Mouse (Mus musculus) neural tube, embryonic 15.5 days (tissue): ENCODE results near the gene Il17rd. TPM values are rescaled to one million over a fixed set of nuclear protein-coding genes. Genes with fewer than 3 reads are reported as not detected.

ENCODE experiments used
- ATAC-seq: fragments of 200-750 bp; cut with Nextera tagmentation; 2 replicates; pipeline ENCODE4 v1.8.0; 2017; ENCODE audit warnings: mild to moderate bottlenecking, moderate TSS enrichment, moderate library complexity; ENCODE audit not compliant: low FRiP score
- H3K27ac ChIP-seq: fragments of 300-500 bp; sonication (generic); replicated peaks from 2 replicates; pipeline ENCODE4 v1.5.1; 2015; ENCODE audit warnings: mild to moderate bottlenecking, inconsistent platforms
- H3K27me3 ChIP-seq: fragments of 300-500 bp; sonication (generic); replicated peaks from 2 replicates; pipeline ENCODE4 v1.6.1; 2015; ENCODE audit warnings: inconsistent platforms
- H3K36me3 ChIP-seq: fragments of 300-500 bp; sonication (generic); 2 replicates; pipeline ENCODE4 v1.6.1; 2015; ENCODE audit warnings: inconsistent platforms
- H3K4me1 ChIP-seq: fragments of 300-500 bp; sonication (generic); 2 replicates; pipeline ENCODE4 v1.6.1; 2015; ENCODE audit warnings: inconsistent platforms
- H3K4me2 ChIP-seq: fragments of 300-500 bp; sonication (generic); 2 replicates; pipeline ENCODE4 v1.6.1; 2015; ENCODE audit warnings: inconsistent platforms, mild to moderate bottlenecking, moderate library complexity
- H3K4me3 ChIP-seq: fragments of 300-500 bp; sonication (generic); replicated peaks from 2 replicates; pipeline ENCODE4 v1.5.1; 2015; ENCODE audit warnings: mild to moderate bottlenecking, inconsistent platforms
- H3K9ac ChIP-seq: fragments of 300-500 bp; sonication (generic); replicated peaks from 2 replicates; pipeline ENCODE4 v1.6.1; 2015; ENCODE audit warnings: mild to moderate bottlenecking, inconsistent platforms
- H3K9me3 ChIP-seq: fragments of 300-500 bp; sonication (generic); replicated peaks from 2 replicates; pipeline ENCODE4 v1.6.1; 2016; ENCODE audit warnings: inconsistent platforms
- WGBS: fragments of 180-500 bp; shearing (Covaris S2); methylation state at CpG from one replicate; pipeline ENCODE4 v1.1.7; 2015; ENCODE audit warnings: mixed read lengths; 5-methylcytosine and 5-hydroxymethylcytosine counted together
- polyA plus RNA-seq: library from polyadenylated mRNA; unstranded; fragments of >200 nt; fragmentation: Nextera tagmentation; extraction: Ambion mirVana; gene quantifications from 2 replicates; pipeline ENCODE4 v1.2.1, GENCODE M21; 2015

Gene Il17rd
- polyA plus RNA-seq, 1 experiment from 2014 or later = 2.0 TPM

DNA sequence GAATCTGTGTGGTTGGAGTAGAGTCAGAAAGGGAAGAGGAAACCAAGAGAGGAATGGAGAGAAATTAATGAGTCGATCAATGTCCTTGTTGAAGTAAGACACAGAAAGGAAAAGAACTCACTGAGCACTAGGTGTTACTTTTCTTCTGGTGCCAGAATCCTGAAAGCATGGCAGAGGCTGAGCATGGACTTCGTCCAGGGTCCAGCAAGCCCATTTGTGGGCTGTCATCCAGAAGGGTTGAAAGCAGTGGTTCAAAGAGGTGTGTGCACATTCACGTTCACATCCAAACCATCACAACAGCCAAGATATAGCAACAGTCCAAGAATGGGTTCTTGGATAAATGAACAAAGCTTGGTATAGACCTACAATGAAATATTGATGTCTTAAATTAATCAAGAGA lies 91.3 kb downstream of the Il17rd start:
- Histone ChIP-seq H3K27ac (no peak overlapping the region), H3K27me3 (no peaks in the 10 kb centered on the region), H3K4me3 (no peak overlapping the region), H3K36me3 (no peaks in the 10 kb centered on the region), H3K4me1 (no peaks in the 10 kb centered on the region), H3K9me3 (no peaks in the 10 kb centered on the region), H3K4me2 (no peak overlapping the region), H3K9ac (no peak overlapping the region)
- ATAC-seq = no peak
- WGBS = 94% methylated on average over 3 of the region's 3 CpGs

DNA sequence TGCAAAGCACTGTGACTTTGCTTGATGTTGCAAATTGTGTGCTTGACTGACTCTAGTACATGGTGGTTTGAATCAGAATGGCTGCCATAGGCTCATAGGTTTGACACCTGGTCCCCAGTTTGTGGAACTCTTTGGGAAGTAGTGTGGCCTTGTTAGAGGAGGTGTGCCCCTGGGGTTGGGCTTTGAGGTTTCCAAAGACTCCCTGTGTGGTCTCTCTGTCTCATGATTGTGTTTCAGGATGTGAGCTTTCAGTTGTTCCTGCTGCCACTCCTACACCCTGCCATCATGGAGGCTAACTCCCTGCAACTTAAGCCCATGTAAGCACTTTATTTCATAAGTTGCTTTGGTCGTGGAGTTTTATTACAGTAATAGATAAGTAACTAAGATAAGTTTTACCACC lies 91.9 kb downstream of the Il17rd start:
- Histone ChIP-seq H3K27ac (no peak overlapping the region), H3K4me3 (no peak overlapping the region), H3K36me3 (no peaks in the 10 kb centered on the region), H3K4me1 (no peaks in the 10 kb centered on the region), H3K9ac (no peak overlapping the region), H3K4me2 (no peak overlapping the region), H3K9me3 (no peaks in the 10 kb centered on the region), H3K27me3 (no peaks in the 10 kb centered on the region)
- WGBS = 84% methylated on average over 1 of the region's 1 CpGs
- no peak for ATAC-seq

DNA sequence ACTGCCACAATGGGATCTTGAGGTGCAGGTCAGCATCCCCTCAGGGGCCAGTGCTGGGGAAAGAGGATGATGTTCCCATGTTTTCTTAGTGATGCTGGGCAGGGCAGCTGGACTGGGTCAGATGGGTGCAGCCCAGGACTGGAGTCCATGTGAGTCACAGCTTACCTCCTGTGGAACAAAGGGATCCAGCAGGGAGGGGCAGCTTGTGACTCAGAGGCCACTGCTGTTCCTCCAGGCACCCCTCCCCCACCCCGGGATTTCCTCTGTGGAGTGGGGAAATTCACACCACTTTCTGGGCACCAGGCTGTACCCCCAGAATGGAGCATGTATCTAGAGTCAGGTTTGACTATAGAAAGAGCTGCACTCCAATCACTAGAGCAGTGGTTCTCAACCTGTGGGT lies 92.8 kb downstream of the Il17rd start:
- H3K27me3 ChIP-seq = no peaks in the 10 kb centered on the region
- no peak overlapping the region for H3K4me2 ChIP-seq
- WGBS = 88% methylated on average over 1 of the region's 1 CpGs
- H3K9ac ChIP-seq = no peak overlapping the region
- no peak for ATAC-seq
- H3K4me1 ChIP-seq = no peaks in the 10 kb centered on the region
- no peaks in the 10 kb centered on the region for H3K9me3 ChIP-seq
- H3K4me3 ChIP-seq = no peak overlapping the region
- H3K36me3 ChIP-seq = no peaks in the 10 kb centered on the region
- no peak overlapping the region for H3K27ac ChIP-seq

- Histone ChIP-seq H3K9ac (no peak overlapping the region), H3K4me2 (no peak overlapping the region), H3K27me3 (no peaks in the 10 kb centered on the region), H3K9me3 (no peaks in the 10 kb centered on the region), H3K4me3 (no peak overlapping the region), H3K27ac (no peak overlapping the region), H3K4me1 (no peaks in the 10 kb centered on the region), H3K36me3 (no peaks in the 10 kb centered on the region)
- 73% methylated on average over 9 of the region's 9 CpGs for WGBS
- ATAC-seq = no peak
These were observed 100.2 kb downstream of the Il17rd start for GRCm38 (mm10) chr14:27138891-27139290.

DNA sequence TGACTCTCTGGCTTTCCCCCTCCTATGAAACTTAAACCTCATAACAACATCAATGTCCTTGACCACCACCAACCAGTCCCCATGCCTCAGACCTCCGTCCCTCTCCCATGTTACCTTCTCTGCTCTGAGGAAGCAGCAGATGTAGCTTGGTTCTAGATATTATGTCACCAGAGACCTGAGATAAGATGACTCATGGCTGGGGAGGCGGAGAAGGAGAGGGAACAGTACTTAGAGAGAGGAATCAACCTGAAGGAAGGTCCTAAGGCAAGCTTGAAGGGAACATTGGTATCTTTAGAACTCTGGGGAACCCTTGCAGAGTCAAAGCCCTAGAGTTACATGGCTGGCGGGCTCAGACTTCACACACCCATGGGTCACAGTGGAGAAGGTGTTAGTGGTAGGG lies 101.2 kb downstream of the Il17rd start:
- Histone ChIP-seq H3K4me2 (no peak overlapping the region), H3K4me1 (peaks cover 2% of the 10 kb centered on the region; the same call in 1 of the 2 replicates), H3K9ac (no peak overlapping the region), H3K27me3 (no peaks in the 10 kb centered on the region), H3K27ac (no peak overlapping the region), H3K4me3 (no peak overlapping the region), H3K36me3 (no peaks in the 10 kb centered on the region), H3K9me3 (no peaks in the 10 kb centered on the region)
- no peak for ATAC-seq
- 95% methylated on average over 3 of the region's 3 CpGs for WGBS

DNA sequence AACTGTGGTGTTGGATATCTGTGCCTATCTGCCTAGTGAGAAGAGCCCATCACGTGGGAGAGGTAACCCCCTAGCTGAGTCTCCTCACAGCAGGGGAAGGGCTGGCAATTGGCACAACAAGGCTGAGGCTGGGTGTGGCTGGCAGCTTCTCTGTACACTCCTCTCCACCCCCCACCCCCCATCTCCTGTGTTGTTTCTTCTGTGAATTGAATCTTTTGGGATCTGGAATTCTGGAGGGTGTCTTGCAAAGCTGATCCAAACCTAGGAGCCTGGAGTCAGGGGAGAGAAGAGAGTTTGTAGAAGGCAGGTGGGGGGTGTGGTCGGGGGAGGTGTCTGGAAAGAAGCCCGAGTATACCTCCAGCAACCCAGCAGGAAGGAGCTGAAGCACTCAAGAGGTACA lies 102.7 kb downstream of the Il17rd start:
- H3K36me3 ChIP-seq = no peaks in the 10 kb centered on the region
- H3K9ac ChIP-seq = no peak overlapping the region
- H3K27me3 ChIP-seq = no peaks in the 10 kb centered on the region
- H3K4me1 ChIP-seq = peaks cover 4% of the 10 kb centered on the region; the same call in 1 of the 2 replicates
- 30% methylated on average over 3 of the region's 3 CpGs for WGBS
- H3K4me2 ChIP-seq = no peak overlapping the region
- H3K4me3 ChIP-seq = no peak overlapping the region
- no peaks in the 10 kb centered on the region for H3K9me3 ChIP-seq
- ATAC-seq = no peak
- H3K27ac ChIP-seq = no peak overlapping the region

- H3K27me3 ChIP-seq = no peaks in the 10 kb centered on the region
- H3K4me1 ChIP-seq = peaks cover 4% of the 10 kb centered on the region; the same call in 1 of the 2 replicates
- no peak overlapping the region for H3K27ac ChIP-seq
- H3K9me3 ChIP-seq = no peaks in the 10 kb centered on the region
- ATAC-seq = no peak
- no peaks in the 10 kb centered on the region for H3K36me3 ChIP-seq
- H3K9ac ChIP-seq = no peak overlapping the region
- no peak overlapping the region for H3K4me3 ChIP-seq
- H3K4me2 ChIP-seq = no peak overlapping the region
- 87% methylated on average over 5 of the region's 5 CpGs for WGBS
These were observed 103.9 kb downstream of the Il17rd start for GRCm38 (mm10) chr14:27142680-27143079.

- no peaks in the 10 kb centered on the region for H3K27me3 ChIP-seq
- H3K9ac ChIP-seq = no peak overlapping the region
- H3K36me3 ChIP-seq = no peaks in the 10 kb centered on the region
- H3K27ac ChIP-seq = no peak overlapping the region; the same call in 1 of the 2 replicates
- ATAC-seq = 0 out of 2 replicates have a peak, but pooled peaks have one; percentile 45
- H3K4me1 ChIP-seq = peaks cover 4% of the 10 kb centered on the region; the same call in 1 of the 2 replicates
- H3K4me3 ChIP-seq = no peak overlapping the region
- WGBS = 58% methylated on average over 8 of the region's 8 CpGs
- H3K9me3 ChIP-seq = no peaks in the 10 kb centered on the region
- H3K4me2 ChIP-seq = no peak overlapping the region
These were observed 106.7 kb downstream of the Il17rd start for GRCm38 (mm10) chr14:27145171-27146045.

GRCm38 (mm10) chr14:27147726-27148125 lies 109.0 kb downstream of the Il17rd start:
- whole genome bisulfite sequencing = 94% methylated on average over 7 of the region's 7 CpGs
- H3K4me2 ChIP-seq = no peak overlapping the region
- H3K27ac ChIP-seq = no peak overlapping the region
- no peaks in the 10 kb centered on the region for H3K36me3 ChIP-seq
- H3K4me1 ChIP-seq = peaks cover 4% of the 10 kb centered on the region; the same call in 1 of the 2 replicates
- H3K9me3 ChIP-seq = no peaks in the 10 kb centered on the region
- H3K27me3 ChIP-seq = no peaks in the 10 kb centered on the region
- no peak overlapping the region for H3K4me3 ChIP-seq
- no peak overlapping the region for H3K9ac ChIP-seq
- no peak for ATAC-seq

DNA sequence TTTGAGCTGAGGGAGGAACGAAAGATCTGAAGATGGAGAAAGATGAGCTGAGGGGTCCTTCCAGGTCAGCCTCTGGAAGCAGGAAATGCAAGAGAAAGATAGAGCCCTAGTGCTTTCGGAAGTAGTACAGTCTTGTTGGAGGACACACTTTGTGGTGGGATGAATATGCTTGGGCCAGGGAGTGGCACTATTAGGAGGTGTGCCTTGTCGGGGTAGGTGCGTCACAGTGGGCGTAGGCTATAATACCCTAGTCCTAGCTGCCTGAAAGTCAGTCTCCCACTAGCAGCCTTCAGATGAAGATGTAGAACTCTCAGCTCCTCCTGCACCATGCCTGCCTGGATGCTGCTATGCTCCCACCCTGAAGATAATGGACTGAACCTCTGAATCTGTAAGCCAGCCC lies 110.7 kb downstream of the Il17rd start:
- Histone ChIP-seq H3K27me3 (no peaks in the 10 kb centered on the region), H3K9me3 (no peaks in the 10 kb centered on the region), H3K4me3 (no peak overlapping the region), H3K36me3 (no peaks in the 10 kb centered on the region), H3K27ac (no peak overlapping the region), H3K9ac (no peak overlapping the region), H3K4me1 (peaks cover 4% of the 10 kb centered on the region; the same call in 1 of the 2 replicates), H3K4me2 (no peak overlapping the region)
- ATAC-seq = no peak
- WGBS = 96% methylated on average over 5 of the region's 5 CpGs

DNA sequence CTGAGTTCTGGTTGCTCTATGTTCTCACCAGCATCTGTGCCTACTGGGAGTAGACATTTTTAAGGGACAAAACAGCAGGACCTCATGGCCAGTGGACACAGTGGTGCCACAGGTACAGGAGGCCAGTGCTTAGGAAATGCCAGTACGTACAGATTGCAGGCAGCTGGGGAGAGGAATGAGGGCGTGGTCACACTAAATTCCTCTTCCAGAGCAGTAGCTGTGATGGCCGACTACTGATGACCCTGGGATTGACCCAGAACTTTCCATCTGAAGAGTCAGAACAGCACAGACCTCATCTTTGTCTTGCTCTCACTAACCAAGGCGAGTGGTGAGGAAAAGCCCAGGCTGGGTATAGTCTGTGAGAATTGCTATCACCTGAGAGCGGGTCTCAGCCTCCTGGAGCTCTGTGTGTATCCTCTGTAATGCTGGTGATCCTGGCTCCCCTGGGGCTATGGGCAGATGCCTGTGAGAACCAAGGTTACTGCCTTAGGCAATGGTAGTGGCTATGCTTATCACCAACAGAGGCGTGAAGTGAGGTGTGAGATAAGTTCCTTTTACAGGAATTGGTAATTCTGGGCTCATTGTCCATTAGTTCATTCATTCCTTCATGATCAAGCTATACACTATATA lies 111.4 kb downstream of the Il17rd start:
- no peak overlapping the region for H3K27ac ChIP-seq
- no peak overlapping the region for H3K4me3 ChIP-seq
- H3K9ac ChIP-seq = no peak overlapping the region
- no peaks in the 10 kb centered on the region for H3K9me3 ChIP-seq
- 71% methylated on average over 6 of the region's 6 CpGs for WGBS
- H3K4me2 ChIP-seq = no peak overlapping the region
- H3K4me1 ChIP-seq = peaks cover under 1% of the 10 kb centered on the region; the same call in 1 of the 2 replicates
- H3K36me3 ChIP-seq = no peaks in the 10 kb centered on the region
- ATAC-seq = no peak
- H3K27me3 ChIP-seq = no peaks in the 10 kb centered on the region

DNA sequence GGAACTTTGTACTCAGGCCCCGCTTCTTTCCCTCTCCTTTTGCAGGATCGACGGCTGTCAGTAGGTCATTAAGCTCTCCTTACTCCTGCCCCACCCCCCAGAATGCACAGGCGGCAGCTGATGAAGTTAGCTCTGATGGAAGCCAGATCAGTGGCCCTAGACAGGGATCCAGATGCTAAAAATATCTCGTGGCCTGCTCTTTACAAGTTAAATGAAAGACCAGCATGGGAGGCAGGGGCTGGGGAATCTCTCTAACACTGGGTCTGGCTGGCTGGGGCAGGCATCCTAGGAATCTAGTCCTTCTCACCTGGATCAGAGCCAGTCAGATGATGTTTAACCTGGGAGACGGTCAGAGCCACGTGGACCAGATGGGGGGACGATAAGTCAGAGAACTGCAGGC lies 112.7 kb downstream of the Il17rd start:
- Histone ChIP-seq H3K27ac (no peak overlapping the region), H3K9me3 (no peaks in the 10 kb centered on the region), H3K9ac (no peak overlapping the region), H3K27me3 (no peaks in the 10 kb centered on the region), H3K4me1 (no peaks in the 10 kb centered on the region; the same call in 1 of the 2 replicates), H3K4me3 (no peak overlapping the region), H3K36me3 (no peaks in the 10 kb centered on the region), H3K4me2 (no peak overlapping the region)
- no peak for ATAC-seq
- 55% methylated on average over 8 of the region's 8 CpGs for WGBS
